Mouse (Mus musculus): ENCODE measurements around the gene Anxa7. TPM values are rescaled to one million over a fixed set of nuclear protein-coding genes. Genes with fewer than 3 reads are reported as not detected.

The Anxa7 gene
- polyA plus RNA-seq, 1 experiment from 2014 or later: 47.0 TPM

DNA sequence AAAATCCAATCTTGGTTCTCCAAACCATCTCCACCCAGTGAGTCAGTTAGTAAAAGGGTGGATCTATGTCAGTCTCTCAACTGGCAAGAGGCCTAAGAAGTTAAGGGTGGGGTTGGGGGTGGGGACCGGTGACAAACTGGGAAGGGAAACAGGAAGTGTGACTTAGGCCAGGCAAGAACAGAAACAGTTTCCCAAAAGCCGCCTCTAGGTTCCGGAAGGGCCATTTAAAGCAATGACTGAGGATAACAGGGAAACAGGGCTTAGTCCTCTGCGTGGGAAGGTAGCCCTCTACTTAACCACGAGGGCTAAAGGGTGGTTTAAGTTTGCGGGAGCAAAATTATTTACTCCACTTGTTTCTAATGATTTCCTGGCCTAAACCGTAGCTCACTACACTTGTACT is 1.1 kb downstream of the Anxa7 start:
- Histone ChIP-seq H3K4me2 (peak overlapping the region; percentile 80), H3K4me1 (replicated peaks) (peaks cover 44% of the 10 kb centered on the region), H3K36me3 (peaks cover 14% of the 10 kb centered on the region), H3K9ac (peak overlapping the region; percentile 81), H3K9me3 (replicated peaks) (no peaks in the 10 kb centered on the region), H3K27me3 (no peaks in the 10 kb centered on the region), H3K4me3 (replicated peaks) (peak overlapping the region; percentile 73), H3K27ac (peak overlapping the region; percentile 96)
- under 1% methylated on average over 7 of the region's 7 CpGs for WGBS (ENCODE audit: insufficient replicate concordance)
- peak; percentile 85 for ATAC-seq (ENCODE audit: low read depth)
- DNase-seq: peak; percentile 50

DNA sequence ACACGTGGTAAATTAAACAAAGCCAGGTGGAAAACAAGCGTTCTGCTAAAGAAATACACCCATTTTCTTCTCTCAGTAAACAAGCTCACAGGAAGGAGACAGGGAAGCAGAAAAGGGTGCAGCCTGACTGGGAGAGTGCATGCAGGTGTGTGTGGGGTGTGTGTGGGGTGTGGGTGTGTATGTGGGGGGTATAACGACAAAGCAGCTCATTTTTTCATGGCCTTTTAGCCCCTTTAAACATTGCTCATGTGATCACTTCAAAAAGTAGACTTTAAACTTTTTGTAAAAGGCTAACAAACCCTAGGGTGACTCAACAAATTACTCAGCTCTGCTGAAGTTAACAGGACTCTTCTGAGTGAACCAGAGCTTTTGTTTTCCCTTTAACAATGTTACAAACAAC is 1.5 kb downstream of the Anxa7 start:
- no peak for DNase-seq
- peak overlapping the region; percentile 73 for H3K4me3 ChIP-seq (replicated peaks)
- peak overlapping the region; percentile 80 for H3K4me2 ChIP-seq
- H3K27ac ChIP-seq: peak overlapping the region; percentile 96
- H3K9ac ChIP-seq: peak overlapping the region; percentile 81
- ATAC-seq (ENCODE audit: low read depth): peak; percentile 38; the same call in 1 of the 2 replicates
- peaks cover 12% of the 10 kb centered on the region for H3K36me3 ChIP-seq
- H3K9me3 ChIP-seq (replicated peaks): no peaks in the 10 kb centered on the region
- H3K4me1 ChIP-seq (replicated peaks): peaks cover 44% of the 10 kb centered on the region
- no peaks in the 10 kb centered on the region for H3K27me3 ChIP-seq
- WGBS (ENCODE audit: insufficient replicate concordance): 14% methylated on average over 3 of the region's 3 CpGs

DNA sequence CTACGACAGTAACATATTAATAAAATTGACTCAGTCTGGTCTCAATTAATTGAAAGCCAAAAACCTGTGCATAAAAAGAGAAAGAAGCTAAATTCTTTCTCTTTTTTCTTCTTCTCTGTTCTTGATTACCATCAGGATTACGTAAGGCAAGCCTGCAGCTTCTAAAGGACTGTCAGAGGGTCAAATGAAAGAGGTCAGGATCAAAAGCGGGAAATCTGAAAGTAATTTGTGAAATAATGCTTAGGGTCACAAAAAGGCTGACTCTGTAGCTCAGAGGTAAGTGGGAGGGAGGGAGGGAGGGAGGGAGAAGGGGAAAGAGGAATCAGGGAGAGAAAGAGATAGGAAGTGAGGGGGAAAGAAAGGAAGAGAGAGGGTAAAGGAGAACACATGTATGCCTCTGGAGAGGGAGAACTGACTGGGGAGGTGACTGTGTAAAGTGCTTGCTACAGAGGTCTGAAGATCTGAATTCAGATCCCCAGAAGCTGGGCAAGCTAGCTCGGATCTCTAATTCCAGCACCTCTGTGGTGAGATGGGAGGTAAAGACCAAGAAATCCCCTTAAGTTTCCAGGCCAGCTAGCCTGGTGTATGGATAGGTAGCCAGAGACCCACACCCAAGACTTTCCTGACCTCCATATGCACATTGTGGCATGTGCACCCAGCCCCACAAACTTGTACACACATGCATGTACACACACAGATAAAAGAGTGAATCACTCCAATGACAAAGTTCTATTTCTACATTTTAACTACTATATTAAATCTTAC is 2.5 kb downstream of the Anxa7 start:
- no peak for DNase-seq
- peaks cover 22% of the 10 kb centered on the region for H3K36me3 ChIP-seq
- peak overlapping the region; percentile 21 for H3K4me3 ChIP-seq (replicated peaks)
- H3K4me1 ChIP-seq (replicated peaks): peaks cover 44% of the 10 kb centered on the region
- H3K27ac ChIP-seq: peak overlapping the region; percentile 70
- peak overlapping the region; percentile 57 for H3K4me2 ChIP-seq
- no peaks in the 10 kb centered on the region for H3K9me3 ChIP-seq (replicated peaks)
- H3K27me3 ChIP-seq: no peaks in the 10 kb centered on the region
- 65% methylated on average over 4 of the region's 4 CpGs for WGBS (ENCODE audit: insufficient replicate concordance)
- ATAC-seq (ENCODE audit: low read depth): no peak
- H3K9ac ChIP-seq: peak overlapping the region; percentile 54

DNA sequence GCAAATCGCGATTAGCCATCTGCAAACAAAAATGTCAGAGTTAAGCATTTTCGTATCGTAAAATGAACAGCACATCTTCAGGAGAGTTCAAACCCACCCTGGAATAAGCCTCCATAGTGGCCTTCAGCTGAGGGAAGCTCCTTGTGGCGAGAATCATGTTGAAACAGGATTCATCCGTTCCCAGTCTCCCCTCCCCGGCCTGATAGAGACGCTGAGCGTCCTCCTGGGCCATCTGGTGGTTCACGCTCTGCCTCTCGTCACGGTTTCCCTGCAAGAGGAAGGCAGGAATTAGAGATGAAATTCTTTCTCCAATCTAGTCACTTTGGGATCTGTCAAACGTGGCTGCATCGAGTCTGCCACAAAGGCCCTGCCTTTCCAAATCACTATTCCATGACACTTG is 19.7 kb downstream of the Anxa7 start:
- no peaks in the 10 kb centered on the region for H3K4me1 ChIP-seq (replicated peaks)
- H3K4me2 ChIP-seq: no peak overlapping the region
- H3K9ac ChIP-seq: no peak overlapping the region
- peaks cover 94% of the 10 kb centered on the region for H3K36me3 ChIP-seq
- H3K27me3 ChIP-seq: no peaks in the 10 kb centered on the region
- no peak overlapping the region for H3K27ac ChIP-seq
- DNase-seq (no peak), ATAC-seq (ENCODE audit: low read depth) (no peak)
- no peaks in the 10 kb centered on the region for H3K9me3 ChIP-seq (replicated peaks)
- WGBS (ENCODE audit: insufficient replicate concordance): 86% methylated on average over 14 of the region's 14 CpGs
- H3K4me3 ChIP-seq (replicated peaks): no peak overlapping the region

DNA sequence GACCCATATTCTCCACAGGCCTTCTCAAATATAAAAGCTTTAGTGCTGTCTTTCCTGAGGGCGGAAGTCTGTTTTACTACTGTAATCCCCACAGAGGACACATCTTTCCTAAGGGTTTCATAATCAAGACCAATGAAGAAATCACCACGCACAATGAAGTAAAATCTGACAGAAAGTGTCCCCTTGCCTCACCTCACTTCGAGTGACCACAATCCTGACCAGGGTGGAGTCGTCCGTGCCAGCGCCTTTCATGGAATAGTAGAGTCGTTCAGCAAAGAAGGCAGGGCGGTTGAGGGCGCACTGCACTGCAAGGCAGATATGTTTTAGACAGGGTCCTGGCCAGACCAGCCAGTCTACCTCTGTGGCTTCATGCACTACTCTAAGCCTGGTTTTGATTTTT is 21.6 kb downstream of the Anxa7 start:
- H3K9ac ChIP-seq: no peak overlapping the region
- peaks cover 78% of the 10 kb centered on the region for H3K36me3 ChIP-seq
- no peak overlapping the region for H3K4me2 ChIP-seq
- no peaks in the 10 kb centered on the region for H3K27me3 ChIP-seq
- 90% methylated on average over 9 of the region's 9 CpGs for WGBS (ENCODE audit: insufficient replicate concordance)
- DNase-seq (no peak), ATAC-seq (ENCODE audit: low read depth) (no peak)
- no peak overlapping the region for H3K4me3 ChIP-seq (replicated peaks)
- H3K27ac ChIP-seq: no peak overlapping the region
- no peaks in the 10 kb centered on the region for H3K9me3 ChIP-seq (replicated peaks)
- no peaks in the 10 kb centered on the region for H3K4me1 ChIP-seq (replicated peaks)

DNA sequence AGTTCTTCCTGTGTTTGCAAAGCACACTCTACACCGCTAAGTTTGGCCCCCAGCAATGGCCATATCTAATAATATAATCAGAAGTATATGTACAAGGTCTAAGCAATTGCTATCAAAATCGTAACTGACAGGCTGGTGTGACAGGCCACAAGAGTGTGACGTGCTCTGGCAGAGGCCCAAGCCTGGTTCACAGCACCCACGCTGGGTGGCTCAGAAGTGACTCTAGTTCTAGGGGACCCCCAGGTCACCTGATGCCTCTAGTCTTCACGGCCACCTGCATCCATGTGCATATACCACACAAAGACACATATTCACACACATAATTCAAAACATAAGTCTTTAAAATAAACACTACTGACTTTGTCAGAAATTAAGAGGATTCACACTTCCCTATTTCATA is 27.0 kb downstream of the Anxa7 start:
- Histone ChIP-seq H3K27ac (no peak overlapping the region), H3K36me3 (peaks cover 26% of the 10 kb centered on the region), H3K27me3 (no peaks in the 10 kb centered on the region), H3K9ac (no peak overlapping the region), H3K9me3 (replicated peaks) (no peaks in the 10 kb centered on the region), H3K4me3 (replicated peaks) (no peak overlapping the region), H3K4me1 (replicated peaks) (peaks cover 17% of the 10 kb centered on the region), H3K4me2 (no peak overlapping the region)
- DNase-seq (no peak), ATAC-seq (ENCODE audit: low read depth) (no peak)
- WGBS (ENCODE audit: insufficient replicate concordance): 81% methylated on average over 5 of the region's 5 CpGs

DNA sequence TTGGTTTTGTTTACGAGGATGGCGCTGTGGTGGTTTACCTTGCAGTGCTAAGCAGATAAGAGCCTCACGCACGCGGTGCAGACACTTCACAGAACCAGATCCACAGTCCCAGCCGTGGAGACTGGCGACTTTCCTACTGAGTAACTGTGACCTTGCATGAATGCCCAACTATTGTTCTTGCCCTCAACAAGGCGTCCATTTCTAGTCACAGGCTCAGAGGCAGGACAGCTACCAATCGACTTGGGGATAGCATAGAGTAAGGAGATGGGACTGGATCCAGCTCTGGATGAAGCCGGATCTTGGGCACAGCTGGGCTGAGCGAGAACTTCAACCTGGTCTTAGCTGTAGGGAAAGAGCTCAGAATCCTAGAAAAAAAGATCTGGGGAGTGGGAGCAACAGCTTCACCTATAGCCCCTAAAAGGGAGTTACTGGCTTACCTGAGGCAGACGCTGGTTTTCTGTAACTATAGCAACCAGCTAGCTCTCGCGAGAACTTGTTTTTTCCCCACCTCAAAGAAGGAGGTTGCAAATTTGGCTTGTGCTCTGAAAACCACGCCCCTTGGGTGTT is 28.1 kb downstream of the Anxa7 start, which contains the start of gene Cfap70:
TSS of gene Cfap70 (minus strand) at position 462 of the 567 bp plus-strand sequence.
- peak within 1 kb of the TSS; percentile 47; the same call in 1 of the 2 replicates for H3K27ac ChIP-seq

DNA sequence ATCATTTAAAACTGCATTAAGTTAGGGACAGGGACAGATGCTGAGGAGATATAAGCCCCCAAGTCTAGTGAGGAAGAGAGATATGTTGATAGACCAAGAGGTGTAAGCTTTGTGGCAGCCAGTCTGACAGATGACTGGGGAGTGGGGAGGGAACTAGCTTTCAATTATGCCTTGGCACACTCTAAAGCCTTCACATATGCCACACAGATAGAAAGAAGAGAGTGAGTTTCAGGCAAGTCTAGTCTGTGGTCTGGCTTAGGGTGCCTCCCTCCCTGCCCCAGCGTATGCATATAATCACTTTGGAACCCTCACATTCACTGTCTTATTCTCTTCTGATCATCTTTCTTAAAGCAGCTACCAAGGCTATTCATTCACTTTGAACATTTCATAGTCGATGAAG is 28.6 kb downstream of the Anxa7 start:
- peaks cover 17% of the 10 kb centered on the region for H3K4me1 ChIP-seq (replicated peaks)
- DNase-seq: no peak
- 18% methylated on average over 2 of the region's 2 CpGs for WGBS (ENCODE audit: insufficient replicate concordance)
- H3K4me3 ChIP-seq (replicated peaks): peak overlapping the region; percentile 54
- H3K4me2 ChIP-seq: peak overlapping the region; percentile 87
- H3K9ac ChIP-seq: peak overlapping the region; percentile 62
- H3K27me3 ChIP-seq: no peaks in the 10 kb centered on the region
- ATAC-seq (ENCODE audit: low read depth): peak; percentile 43; the same call in 1 of the 2 replicates
- H3K9me3 ChIP-seq (replicated peaks): no peaks in the 10 kb centered on the region
- H3K27ac ChIP-seq: peak overlapping the region; percentile 47; the same call in 1 of the 2 replicates
- peaks cover 11% of the 10 kb centered on the region for H3K36me3 ChIP-seq

More for the DNA sequence above, 28.1 kb downstream of the Anxa7 start, which contains the start of gene Cfap70:
- WGBS (ENCODE audit: insufficient replicate concordance): 5% methylated on average over 15 of the region's 15 CpGs
- Histone ChIP-seq H3K27me3 (no peaks in the 10 kb centered on the region), H3K9ac (peak within 1 kb of the TSS; percentile 62), H3K4me3 (replicated peaks) (peak within 1 kb of the TSS; percentile 54), H3K4me1 (replicated peaks) (peaks cover 17% of the 10 kb centered on the region), H3K9me3 (replicated peaks) (no peaks in the 10 kb centered on the region), H3K4me2 (peak within 1 kb of the TSS; percentile 87), H3K36me3 (peaks cover 17% of the 10 kb centered on the region)
- ATAC-seq (ENCODE audit: low read depth) (peak; percentile 77), DNase-seq (peak; percentile 71)

DNA sequence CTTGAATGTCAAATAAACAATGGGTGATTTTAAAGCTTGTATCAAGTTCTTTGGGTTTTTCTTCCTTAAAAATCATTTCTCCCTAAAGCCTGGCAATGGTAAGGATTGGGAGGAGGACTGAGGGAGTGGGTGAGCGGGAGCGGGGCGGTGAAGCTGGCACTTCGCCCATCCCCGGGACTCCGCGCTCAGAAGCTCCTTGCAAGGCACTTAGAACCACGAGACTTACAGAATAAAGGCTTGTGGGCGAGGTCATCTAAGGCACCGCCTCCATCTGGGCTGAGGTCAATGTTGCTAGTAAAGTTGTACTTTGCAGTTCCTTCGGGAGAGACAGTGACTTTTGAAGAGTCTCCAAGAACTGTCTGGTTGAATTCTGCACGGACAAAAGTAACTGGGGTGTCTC is 32.7 kb downstream of the Anxa7 start:
- Histone ChIP-seq H3K4me1 (replicated peaks) (peaks cover 13% of the 10 kb centered on the region), H3K36me3 (no peaks in the 10 kb centered on the region), H3K4me2 (no peak overlapping the region), H3K27ac (no peak overlapping the region), H3K27me3 (no peaks in the 10 kb centered on the region), H3K4me3 (replicated peaks) (no peak overlapping the region), H3K9ac (no peak overlapping the region), H3K9me3 (replicated peaks) (no peaks in the 10 kb centered on the region)
- DNase-seq (no peak), ATAC-seq (ENCODE audit: low read depth) (no peak)
- WGBS (ENCODE audit: insufficient replicate concordance): 59% methylated on average over 12 of the region's 12 CpGs

DNA sequence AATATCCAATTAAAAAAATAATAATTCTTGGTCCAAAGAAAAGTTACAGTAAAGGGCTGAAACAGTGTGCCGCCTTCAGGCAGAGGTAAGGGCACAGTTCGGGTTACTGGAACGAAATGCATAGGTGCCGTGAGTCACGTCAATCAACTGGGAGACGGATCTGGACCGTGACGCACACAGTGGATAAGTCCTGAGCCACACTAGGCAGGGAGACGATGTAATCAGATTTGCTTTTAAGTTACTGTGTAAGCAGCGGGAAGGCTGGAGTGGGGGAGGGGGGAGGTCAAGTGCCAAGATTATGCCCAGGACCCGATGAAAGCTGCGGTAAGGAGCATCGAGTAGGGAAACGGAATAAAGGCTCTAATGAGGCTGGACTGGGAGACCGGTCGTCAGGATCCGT is 37.7 kb downstream of the Anxa7 start:
- no peak overlapping the region for H3K4me2 ChIP-seq
- ATAC-seq (ENCODE audit: low read depth) (no peak), DNase-seq (no peak)
- H3K9ac ChIP-seq: no peak overlapping the region
- H3K4me3 ChIP-seq (replicated peaks): no peak overlapping the region
- H3K27ac ChIP-seq: no peak overlapping the region
- WGBS (ENCODE audit: insufficient replicate concordance): 72% methylated on average over 17 of the region's 17 CpGs
- H3K4me1 ChIP-seq (replicated peaks): no peaks in the 10 kb centered on the region
- H3K36me3 ChIP-seq: no peaks in the 10 kb centered on the region
- H3K9me3 ChIP-seq (replicated peaks): no peaks in the 10 kb centered on the region
- no peaks in the 10 kb centered on the region for H3K27me3 ChIP-seq

DNA sequence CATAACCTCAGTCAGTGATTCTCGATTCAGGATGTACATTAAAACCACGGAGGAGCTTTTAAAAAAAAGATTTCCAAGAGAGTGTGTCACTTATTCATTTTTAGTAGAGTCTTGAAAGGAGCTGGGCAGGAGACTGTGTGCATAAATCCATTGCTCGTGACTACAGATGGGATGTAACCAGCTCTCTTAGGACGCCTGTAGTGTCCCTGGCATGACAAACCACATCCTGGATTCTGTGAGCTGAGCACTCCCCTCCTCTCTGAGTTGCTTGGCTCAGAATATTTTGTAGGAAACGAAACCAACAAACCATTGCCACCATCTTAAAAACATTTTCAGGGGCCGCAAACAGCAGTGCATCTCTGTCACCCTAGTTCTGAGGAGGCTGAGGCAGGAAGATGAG is 43.0 kb downstream of the Anxa7 start:
- WGBS (ENCODE audit: insufficient replicate concordance): 45% methylated on average over 6 of the region's 6 CpGs

More for the DNA sequence above, 43.0 kb downstream of the Anxa7 start:
- Histone ChIP-seq H3K27ac (no peak overlapping the region), H3K4me3 (replicated peaks) (no peak overlapping the region), H3K4me1 (replicated peaks) (no peaks in the 10 kb centered on the region), H3K36me3 (no peaks in the 10 kb centered on the region), H3K9ac (no peak overlapping the region), H3K4me2 (no peak overlapping the region), H3K27me3 (no peaks in the 10 kb centered on the region), H3K9me3 (replicated peaks) (no peaks in the 10 kb centered on the region)
- ATAC-seq (ENCODE audit: low read depth) (no peak), DNase-seq (no peak)
